Mouse (Mus musculus) MEL (cell line): ENCODE measurements around the gene Ffar3. TPM values are rescaled to one million over a fixed set of nuclear protein-coding genes. Genes with fewer than 3 reads are reported as not detected.

Experiments
- DNase-seq: peaks from one replicate; pipeline ENCODE4 v3.0.0; 2011; ENCODE audit warnings: low read depth, low spot score
- H3K27ac ChIP-seq: 2 replicates; pipeline ENCODE4 v1.5.1; 2012; ENCODE audit warnings: low read depth, mild to moderate bottlenecking, control low read depth, low read length, moderate library complexity; ENCODE audit not compliant: control insufficient read depth
- H3K27me3 ChIP-seq, 2 experiments: fragments of 150-350 bp in 1 of 2; sonication (generic) in 1 of 2; 2 replicates each; pipeline ENCODE4 v1.6.1; 2012; ENCODE audit warnings: low read length in 2 of 2, mild to moderate bottlenecking in 2 of 2, improper control_type of control experiment in 1 of 2, moderate library complexity in 1 of 2; ENCODE audit not compliant: insufficient read depth in 2 of 2, control insufficient read depth in 1 of 2
- H3K36me3 ChIP-seq, 2 experiments: 2 replicates each; pipeline ENCODE4 v1.6.1; 2012 to 2014; ENCODE audit warnings: low read length in 2 of 2, improper control_type of control experiment in 1 of 2, inconsistent platforms in 1 of 2, mild to moderate bottlenecking in 1 of 2; ENCODE audit not compliant: insufficient read depth in 2 of 2, control insufficient read depth in 1 of 2
- H3K4me1 ChIP-seq, 2 experiments: fragments of 150-350 bp in 1 of 2; sonication (generic) in 1 of 2; 2 replicates each; pipeline ENCODE4 v1.6.1; 2012; ENCODE audit warnings: low read length in 2 of 2, improper control_type of control experiment in 1 of 2, mild to moderate bottlenecking in 1 of 2; ENCODE audit not compliant: insufficient read depth in 2 of 2, control insufficient read depth in 1 of 2
- H3K4me3 ChIP-seq, 2 experiments: fragments of 150-350 bp in 1 of 2; sonication (generic) in 1 of 2; 2 replicates each; pipeline ENCODE4 v1.5.1; 2012; ENCODE audit warnings: low read depth in 2 of 2, low read length in 2 of 2, mild to moderate bottlenecking in 2 of 2, moderate library complexity in 2 of 2, control low read depth in 1 of 2, improper control_type of control experiment in 1 of 2; ENCODE audit not compliant: control insufficient read depth in 1 of 2, insufficient read depth in 1 of 2
- H3K79me2 ChIP-seq: 2 replicates; pipeline ENCODE4 v1.6.1; 2012; ENCODE audit warnings: mild to moderate bottlenecking, low read length, moderate library complexity; ENCODE audit not compliant: control insufficient read depth, poor library complexity, insufficient read depth
- H3K9ac ChIP-seq: 2 replicates; pipeline ENCODE4 v1.6.1; 2012; ENCODE audit warnings: low read depth, mild to moderate bottlenecking, control low read depth, low read length, moderate library complexity; ENCODE audit not compliant: control insufficient read depth, poor library complexity, severe bottlenecking
- H3K9me3 ChIP-seq: fragments of 150-350 bp; sonication (generic); replicated peaks from 2 replicates; pipeline ENCODE4 v1.6.1; 2012; ENCODE audit warnings: mild to moderate bottlenecking, low read length, improper control_type of control experiment, moderate library complexity; ENCODE audit not compliant: insufficient read depth
- E2F4 ChIP-seq: IDR thresholded peaks from 2 replicates; pipeline ENCODE4 v1.6.1; 2011; ENCODE audit warnings: low read depth, low read length, improper control_type of control experiment, borderline replicate concordance
- ELF1 ChIP-seq: IDR thresholded peaks from 2 replicates; pipeline ENCODE4 v1.6.1; 2014; ENCODE audit warnings: low read depth, mild to moderate bottlenecking, inconsistent platforms, low read length, improper control_type of control experiment, moderate library complexity
- EP300 ChIP-seq, 2 experiments: IDR thresholded peaks; 2 replicates each; pipeline ENCODE4 v1.6.1; 2011; ENCODE audit warnings: improper control_type of control experiment in 2 of 2, low read length in 2 of 2, low read depth in 1 of 2, mild to moderate bottlenecking in 1 of 2
- GATA1 ChIP-seq: IDR thresholded peaks from 2 replicates; pipeline ENCODE4 v1.6.1; 2011; ENCODE audit warnings: low read depth, low read length, improper control_type of control experiment
- HCFC1 ChIP-seq: IDR thresholded peaks from 2 replicates; pipeline ENCODE4 v1.6.1; 2012; ENCODE audit warnings: low read depth, mild to moderate bottlenecking, inconsistent platforms, low read length, improper control_type of control experiment, moderate library complexity
- KAT2A ChIP-seq: conservative IDR thresholded peaks from 2 replicates; pipeline ENCODE4 v1.6.1; 2012; ENCODE audit warnings: low read depth, low read length, improper control_type of control experiment, inconsistent platforms
- MXI1 ChIP-seq: IDR thresholded peaks from 2 replicates; pipeline ENCODE4 v1.6.1; 2011; ENCODE audit warnings: mild to moderate bottlenecking, low read depth, low read length, improper control_type of control experiment
- MYC ChIP-seq: IDR thresholded peaks from 2 replicates; pipeline ENCODE4 v1.6.1; 2011; ENCODE audit warnings: low read depth, mild to moderate bottlenecking, low read length, improper control_type of control experiment, moderate library complexity
- NRF1 ChIP-seq: IDR thresholded peaks from 2 replicates; pipeline ENCODE4 v1.6.1; 2014; ENCODE audit warnings: low read depth, mild to moderate bottlenecking, inconsistent platforms, low read length, improper control_type of control experiment, moderate library complexity; ENCODE audit not compliant: poor library complexity, insufficient read depth, severe bottlenecking
- POLR2A ChIP-seq, 2 experiments: IDR thresholded peaks; 2 replicates each; pipeline ENCODE4 v1.6.1; 2011 to 2012; ENCODE audit warnings: low read length in 2 of 2, mild to moderate bottlenecking in 2 of 2, control low read depth in 1 of 2, improper control_type of control experiment in 1 of 2, low read depth in 1 of 2, moderate library complexity in 1 of 2; ENCODE audit not compliant: control insufficient read depth in 1 of 2, insufficient read depth in 1 of 2, poor library complexity in 1 of 2
- POLR2AphosphoS2 ChIP-seq: IDR thresholded peaks from 2 replicates; pipeline ENCODE4 v1.6.1; 2011; ENCODE audit warnings: low read length, improper control_type of control experiment
- RAD21 ChIP-seq: IDR thresholded peaks from 2 replicates; pipeline ENCODE4 v1.6.1; 2011; ENCODE audit warnings: mild to moderate bottlenecking, low read depth, low read length, improper control_type of control experiment
- SIN3A ChIP-seq: IDR thresholded peaks from 2 replicates; pipeline ENCODE4 v1.6.1; 2012; ENCODE audit warnings: low read length, improper control_type of control experiment, inconsistent platforms
- USF1 ChIP-seq: IDR thresholded peaks from 2 replicates; pipeline ENCODE4 v1.6.1; 2014; ENCODE audit warnings: low read depth, mild to moderate bottlenecking, inconsistent platforms, low read length, improper control_type of control experiment, moderate library complexity
- USF2 ChIP-seq, 2 experiments: IDR thresholded peaks; 2 replicates each; pipeline ENCODE4 v1.6.1; 2011 to 2012; ENCODE audit warnings: improper control_type of control experiment in 2 of 2, low read length in 2 of 2, borderline replicate concordance in 1 of 2, inconsistent platforms in 1 of 2, low read depth in 1 of 2, mild to moderate bottlenecking in 1 of 2; ENCODE audit not compliant: insufficient read depth in 1 of 2
- ZMIZ1 ChIP-seq: IDR thresholded peaks from 2 replicates; pipeline ENCODE4 v1.6.1; 2012; ENCODE audit warnings: low read depth, mild to moderate bottlenecking, inconsistent platforms, low read length, improper control_type of control experiment, moderate library complexity
- polyA plus RNA-seq, 2 experiments: library from polyadenylated mRNA; stranded (reverse) in 1 of 2; unstranded in 1 of 2; fragments of >175 nt in 1 of 2; fragments of >200 nt in 1 of 2; gene quantifications; 2 replicates each; pipeline versions ENCODE4 v1.2.1 to v1.2.4; 2012; ENCODE audit warnings: low replicate concordance in 2 of 2, low read depth in 1 of 2; ENCODE audit not compliant: insufficient read length in 2 of 2, insufficient read depth in 1 of 2, missing spikeins in 1 of 2
- total RNA-seq: library from RNA; depleted of rRNA; stranded (reverse); fragments of 300-350 nt; gene quantifications from 2 replicates; pipeline ENCODE4 v1.2.3, GENCODE M21; 2012

Gene Ffar3
- total and polyA plus RNA-seq, 3 experiments: not detected

GRCm38 (mm10) chr7:30821532-30821931 is 34.4 kb downstream of the Ffar3 start:
- TF ChIP-seq RAD21: no peak
- TF ChIP-seq ELF1: no peak
- no peak for TF ChIP-seq SIN3A
- TF ChIP-seq POLR2AphosphoS2: no peak
- no peak for TF ChIP-seq HCFC1
- TF ChIP-seq ZMIZ1: no peak
- TF ChIP-seq GATA1: no peak
- no peak for TF ChIP-seq MXI1
- TF ChIP-seq POLR2A (IDR thresholded peaks at IDR 0.05; ENCODE audit: control insufficient read depth in 1 of 2, insufficient read depth in 1 of 2, low read depth in 1 of 2, low read length in 2 of 2, poor library complexity in 1 of 2): no peak
- TF ChIP-seq KAT2A: no peak
- no peak for TF ChIP-seq NRF1
- no peak for TF ChIP-seq USF2 (IDR thresholded peaks at IDR 0.05; ENCODE audit: borderline replicate concordance in 1 of 2, insufficient read depth in 1 of 2, low read depth in 1 of 2, low read length in 2 of 2)
- no peak for TF ChIP-seq USF1
- no peak for TF ChIP-seq E2F4
- TF ChIP-seq MYC: no peak
- no peak for TF ChIP-seq EP300 (IDR thresholded peaks at IDR 0.05; ENCODE audit: low read depth in 1 of 2, low read length in 2 of 2)
- DNase-seq: no peak
- Histone ChIP-seq H3K4me1 (peaks cover 0 to 3% of the 10 kb centered on the region in 2 experiments; a peak in 2 of 4 replicates), H3K9me3 (no peaks in the 10 kb centered on the region), H3K27ac (no peak overlapping the region), H3K4me3 (no peak overlapping the region; a peak in 1 of 4 replicates), H3K9ac (no peak overlapping the region), H3K36me3 (no peaks in the 10 kb centered on the region), H3K79me2 (no peaks in the 10 kb centered on the region), H3K27me3 (peaks cover 2% of the 10 kb centered on the region in 2 experiments; a peak in 2 of 4 replicates)

- no peaks in the 10 kb centered on the region for H3K79me2 ChIP-seq
- TF ChIP-seq USF2 (IDR thresholded peaks at IDR 0.05; ENCODE audit: borderline replicate concordance in 1 of 2, insufficient read depth in 1 of 2, low read depth in 1 of 2, low read length in 2 of 2) (peak in 1 of 2 experiments; percentile 57; a peak in 1 of 4 replicates), USF1 (peak; percentile 86), MXI1 (no peak), ELF1 (no peak)
- H3K9me3 ChIP-seq: no peaks in the 10 kb centered on the region
- no peak overlapping the region for H3K27ac ChIP-seq
- no peaks in the 10 kb centered on the region for H3K36me3 ChIP-seq
- peaks cover 0 to 3% of the 10 kb centered on the region in 2 experiments; a peak in 2 of 4 replicates for H3K4me1 ChIP-seq
- peak overlapping the region in 1 of 2 experiments; percentile 5; a peak in 1 of 4 replicates for H3K4me3 ChIP-seq
- no peak overlapping the region for H3K9ac ChIP-seq
- DNase-seq: no peak
- peaks cover 2 to 3% of the 10 kb centered on the region in 2 experiments; a peak in 2 of 4 replicates for H3K27me3 ChIP-seq
Measured at GRCm38 (mm10) chr7:30820854-30821445, 35.0 kb downstream of the Ffar3 start.
